Mouse (Mus musculus) ovary, postnatal 14 days (tissue): ENCODE results near the gene Nfe2l1.
A peak's percentile ranks its signal among the peaks of the same experiment; 100 is the strongest.
"Not testable (repeated sequence)": the region's sequence is repeated elsewhere in the genome, so short reads cannot be mapped to it uniquely, and the experiment has no call there.

ENCODE experiments used
- DNase-seq: peaks from one replicate; pipeline ENCODE4 v3.0.0; 2022; ENCODE audit warnings: low spot score

Nfe2l1 gene

GRCm38 (mm10) chr11:96829813-96830538 is at the start of gene Nfe2l1:
Gene Nfe2l1, minus strand, starts transcription at chr11:96829968.
- peak; percentile 90 for DNase-seq

- DNase-seq: no peak
These were observed 49.6 kb upstream of the Nfe2l1 start for GRCm38 (mm10) chr11:96879359-96879758.

GRCm38 (mm10) chr11:96878715-96879114 is 48.9 kb upstream of the Nfe2l1 start:
- no peak for DNase-seq

DNA sequence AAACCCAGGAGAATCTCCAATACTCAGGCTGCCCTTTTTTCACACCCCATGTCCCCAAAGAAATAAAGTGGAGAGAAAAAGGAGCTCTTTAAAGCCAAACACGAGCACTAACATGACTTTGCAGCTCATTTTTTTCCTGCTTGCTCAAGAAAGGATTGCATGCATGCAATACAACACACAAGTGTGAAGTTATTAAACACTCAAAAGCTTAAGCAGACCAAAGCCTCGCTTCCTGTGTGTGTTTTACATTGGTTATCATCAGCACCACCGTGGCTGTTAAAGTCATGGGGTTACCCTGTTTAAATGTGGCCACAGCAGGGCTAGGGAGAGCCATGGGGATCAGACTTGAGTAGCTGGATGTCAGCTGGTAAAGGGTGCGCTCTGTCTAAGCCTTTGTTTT is 47.3 kb upstream of the Nfe2l1 start:
- no peak for DNase-seq

DNA sequence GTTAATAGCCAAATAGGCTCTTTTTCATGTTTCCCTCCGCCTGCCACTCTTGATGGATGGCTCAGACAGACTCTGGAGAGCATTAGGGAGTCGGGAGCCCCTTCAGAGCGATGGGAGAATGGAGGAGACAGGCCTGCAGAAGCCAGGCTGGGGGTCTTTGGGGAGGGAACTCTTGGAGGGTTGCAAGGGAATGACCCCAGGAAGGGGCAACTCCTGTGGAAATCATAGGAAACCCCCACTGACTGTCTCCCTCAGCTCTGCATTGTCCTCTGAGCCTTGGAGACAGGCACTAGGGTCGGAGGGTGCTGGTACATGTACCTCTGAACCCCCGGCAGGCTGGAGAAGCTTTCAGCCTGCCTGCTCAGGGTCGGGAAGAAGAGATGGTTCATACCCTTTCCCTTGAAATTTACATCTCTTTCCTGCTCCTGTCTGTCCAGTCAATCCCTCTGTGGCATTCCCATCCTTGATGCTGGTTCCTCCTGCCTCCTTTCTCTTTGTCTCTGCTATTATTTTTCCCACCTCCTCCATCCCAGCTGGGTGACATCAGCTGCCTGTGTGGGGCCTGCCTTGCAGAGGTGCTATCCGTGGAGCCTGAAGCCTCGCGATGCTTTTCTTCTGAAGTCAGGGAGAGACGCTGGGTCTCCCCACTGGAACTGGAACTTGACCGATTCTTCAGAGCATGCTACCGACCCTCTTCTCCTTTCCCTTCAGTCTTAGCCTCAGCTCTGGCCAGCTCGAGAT is 46.7 kb upstream of the Nfe2l1 start:
- no peak for DNase-seq

DNA sequence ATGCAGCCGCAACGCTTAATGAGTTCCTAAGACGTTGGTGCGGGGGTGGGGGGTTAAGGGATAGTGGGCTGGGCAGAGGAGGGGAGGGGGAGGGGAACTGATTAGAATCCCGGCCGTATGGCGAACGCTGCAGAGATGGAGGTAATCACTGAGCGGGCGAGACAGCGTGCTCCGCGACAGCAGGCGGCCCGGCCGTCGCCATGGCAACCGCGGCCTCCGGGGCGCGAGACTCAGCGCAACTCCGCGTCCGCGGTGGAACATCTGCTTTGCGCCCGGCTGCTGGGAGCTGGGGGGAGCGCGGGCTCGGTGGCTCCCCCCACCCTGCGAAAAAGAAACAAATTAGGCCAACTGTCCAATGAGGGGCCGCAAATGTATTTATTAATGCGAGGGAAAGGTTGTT is 46.0 kb upstream of the Nfe2l1 start:
- DNase-seq: peak; percentile 42

GRCm38 (mm10) chr11:96875270-96875669 is 45.5 kb upstream of the Nfe2l1 start:
- DNase-seq: no peak

- no peak for DNase-seq
These were observed 43.9 kb upstream of the Nfe2l1 start for GRCm38 (mm10) chr11:96873601-96874140.

DNA sequence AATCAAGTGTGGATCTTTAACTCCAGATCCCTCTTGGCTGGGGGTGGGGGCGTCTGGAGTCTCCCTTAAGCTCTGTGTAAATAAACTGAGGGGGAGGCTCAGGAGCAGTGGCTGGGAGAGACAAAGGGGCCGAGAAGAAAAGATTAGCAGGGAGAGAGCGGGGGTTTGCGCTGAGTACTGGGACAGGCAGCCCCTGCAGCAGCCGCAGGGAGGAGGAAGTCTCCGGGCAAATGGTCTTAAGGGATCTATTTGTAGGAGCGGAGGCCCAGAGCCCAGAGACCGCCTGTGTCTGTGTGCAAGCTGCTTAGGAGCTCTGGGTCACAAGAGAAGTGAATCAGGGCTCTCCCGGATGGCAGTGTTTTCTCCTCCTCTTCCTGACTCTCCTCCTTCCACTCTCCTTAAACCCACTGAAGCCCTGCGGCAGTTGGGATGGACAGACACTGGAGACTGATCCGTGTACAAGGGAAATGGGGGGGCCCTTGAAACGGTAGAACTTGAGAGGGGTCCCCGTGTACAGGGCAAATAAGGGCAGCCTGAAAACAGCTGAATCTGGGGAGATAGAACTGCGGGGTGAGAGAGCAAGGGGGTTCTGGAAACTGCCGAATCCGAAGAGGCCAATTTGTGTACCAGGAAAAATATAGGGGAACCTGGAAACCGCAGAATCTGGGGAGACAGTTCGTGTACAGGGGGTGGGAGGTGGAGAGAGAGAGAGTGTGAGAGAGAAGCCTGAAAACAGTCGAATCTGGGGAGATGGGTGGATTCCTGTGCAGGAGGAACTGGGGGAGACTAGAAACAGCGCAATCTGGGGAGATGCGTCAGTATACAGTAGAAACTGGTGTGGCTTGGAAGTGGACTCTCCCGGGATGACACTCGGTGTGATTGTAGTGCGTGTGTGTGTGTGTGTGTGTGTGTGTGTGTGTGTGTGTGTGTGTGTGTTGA is 42.9 kb upstream of the Nfe2l1 start:
- no peak for DNase-seq

GRCm38 (mm10) chr11:96867149-96867548 is 37.4 kb upstream of the Nfe2l1 start:
- peak; percentile 55 for DNase-seq

GRCm38 (mm10) chr11:96863206-96863995 is 33.6 kb upstream of the Nfe2l1 start:
- DNase-seq: no peak

GRCm38 (mm10) chr11:96862534-96862933 is 32.8 kb upstream of the Nfe2l1 start:
- no peak for DNase-seq

- DNase-seq: peak; percentile 98
These were observed 32.1 kb upstream of the Nfe2l1 start for GRCm38 (mm10) chr11:96861878-96862289.

GRCm38 (mm10) chr11:96861446-96861845 is 31.7 kb upstream of the Nfe2l1 start:
- peak; percentile 37 for DNase-seq

- DNase-seq: peak; percentile 83
These were observed 30.8 kb upstream of the Nfe2l1 start for GRCm38 (mm10) chr11:96860564-96860963.

DNA sequence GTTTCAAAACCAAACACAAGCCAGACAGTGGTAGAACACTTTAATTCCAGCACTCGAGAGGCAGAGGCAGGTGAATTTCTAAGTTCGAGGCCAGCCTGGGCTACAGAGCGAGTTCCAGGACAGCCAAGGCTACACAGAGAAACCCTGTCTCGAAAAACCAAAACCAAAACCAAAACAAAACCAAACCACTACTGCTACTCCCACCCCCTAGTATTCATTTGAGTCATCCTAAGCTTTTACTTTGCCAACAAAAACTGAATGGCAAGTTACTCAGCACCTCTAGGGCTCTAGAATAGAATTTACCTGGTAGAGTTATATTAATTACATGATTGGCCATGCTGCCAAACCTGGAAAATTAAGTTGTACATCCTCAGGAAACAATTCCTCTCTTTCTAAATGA is 29.9 kb upstream of the Nfe2l1 start:
- DNase-seq: no peak

DNA sequence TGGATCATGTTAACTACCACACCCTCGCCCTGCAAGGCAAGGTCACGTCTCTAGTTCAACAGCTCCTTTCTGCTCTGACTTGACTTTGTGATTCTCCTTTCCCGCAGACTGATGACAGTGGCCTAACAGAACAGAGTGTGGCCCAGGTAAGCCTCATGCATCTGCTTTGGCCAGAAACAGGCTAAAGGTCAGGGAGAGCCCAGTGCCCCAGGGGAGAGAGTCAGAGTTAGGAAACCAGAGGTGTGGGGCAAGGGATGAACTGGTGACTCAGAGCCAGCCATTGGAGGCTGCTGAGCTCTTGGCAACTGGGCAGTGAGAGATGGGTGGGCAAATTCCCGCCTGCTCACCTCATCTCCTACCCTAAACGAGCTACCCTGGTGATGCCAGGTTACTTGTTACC is 27.7 kb upstream of the Nfe2l1 start:
- no peak for DNase-seq

DNA sequence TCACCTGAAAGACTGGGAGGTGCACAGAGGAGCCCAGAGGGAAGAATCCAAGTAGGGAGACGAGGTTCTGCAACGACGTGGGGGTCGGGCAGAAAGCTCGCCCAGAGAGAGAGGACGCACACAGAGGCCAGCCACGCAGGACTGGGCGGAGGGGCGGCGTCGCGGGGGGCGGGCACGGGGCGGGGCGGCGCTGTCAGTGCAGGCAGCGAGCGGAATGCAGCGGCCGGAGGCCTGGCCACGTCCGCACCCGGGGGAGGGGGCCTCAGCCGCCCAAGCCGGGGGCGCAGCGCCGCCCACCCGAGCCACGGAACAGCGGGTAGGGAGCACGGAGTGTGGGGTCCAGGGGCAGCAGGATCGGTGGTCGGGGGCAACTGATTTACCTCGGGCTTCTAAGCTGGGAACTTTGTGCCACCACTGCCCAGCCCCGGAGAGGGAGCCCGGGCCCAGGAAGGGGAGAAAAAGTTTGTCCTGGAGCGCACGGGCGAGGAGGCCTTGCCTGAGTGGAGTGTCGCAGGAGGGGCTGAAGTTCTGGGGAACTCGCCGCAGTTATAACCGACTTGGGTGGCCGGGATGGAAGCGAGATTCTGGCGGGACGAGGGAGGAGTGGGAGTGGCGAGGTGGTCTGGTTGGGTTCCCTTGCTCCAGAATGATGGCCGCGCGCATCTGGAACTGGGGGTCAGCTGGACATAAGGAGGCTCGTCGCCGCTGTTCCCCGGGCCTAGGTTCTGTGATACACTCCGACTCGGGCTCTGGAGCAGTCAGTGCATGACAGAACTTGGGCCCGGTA is 20.1 kb upstream of the Nfe2l1 start, which contains the start of gene Copz2:
TSS of gene Copz2 (plus strand) at position 190 of the 787 bp plus-strand sequence.
- DNase-seq: no peak

DNA sequence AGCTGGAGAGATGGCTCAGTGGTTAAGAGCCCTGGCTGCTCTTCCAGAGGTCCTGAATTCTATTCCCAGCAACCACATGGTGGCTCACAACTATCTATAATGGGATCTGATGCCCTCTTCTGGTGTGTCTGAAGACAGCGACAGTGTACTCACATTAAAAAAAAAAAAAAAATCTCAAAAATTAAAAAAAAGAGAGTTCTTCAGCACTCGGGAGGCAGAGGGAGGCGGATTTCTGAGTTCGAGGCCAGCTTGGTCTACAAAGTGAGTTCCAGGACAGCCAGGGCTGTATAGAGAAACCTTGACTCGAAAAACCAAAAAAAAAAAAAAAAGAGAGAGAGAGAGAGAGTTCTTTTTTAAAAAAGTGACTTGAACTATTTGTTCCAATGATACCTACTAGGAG is 19.4 kb upstream of the Nfe2l1 start:
- not testable (repeated sequence) for DNase-seq

GRCm38 (mm10) chr11:96848694-96849093 is 18.9 kb upstream of the Nfe2l1 start:
- DNase-seq: no peak
